Mouse (Mus musculus) embryonic facial prominence, embryonic 10.5 days (tissue): Measurements from ENCODE around the gene Ptprt. TPM values are rescaled to one million over a fixed set of nuclear protein-coding genes. Genes with fewer than 3 reads are reported as not detected.

Experiments
- DNase-seq: peaks from one replicate; pipeline ENCODE4 v3.0.0-alpha.2; 2017; ENCODE audit warnings: low spot score
- H3K27ac ChIP-seq: fragments of 300-500 bp; sonication (generic); replicated peaks from 2 replicates; pipeline ENCODE4 v1.5.1; 2016; ENCODE audit warnings: mild to moderate bottlenecking
- H3K27me3 ChIP-seq: fragments of 300-500 bp; sonication (generic); replicated peaks from 2 replicates; pipeline ENCODE4 v1.6.1; 2016; ENCODE audit warnings: low read depth, mild to moderate bottlenecking; ENCODE audit not compliant: poor library complexity, severe bottlenecking
- H3K36me3 ChIP-seq: fragments of 300-500 bp; sonication (generic); replicated peaks from 2 replicates; pipeline ENCODE4 v1.6.1; 2016; ENCODE audit warnings: mild to moderate bottlenecking, moderate library complexity
- H3K4me1 ChIP-seq: fragments of 300-500 bp; sonication (generic); 2 replicates; pipeline ENCODE4 v1.6.1; 2016
- H3K4me3 ChIP-seq: fragments of 300-500 bp; sonication (generic); 2 replicates; pipeline ENCODE4 v1.5.1; 2016; ENCODE audit warnings: mild to moderate bottlenecking, moderate library complexity
- H3K9me3 ChIP-seq: fragments of 300-500 bp; sonication (generic); 2 replicates; pipeline ENCODE4 v1.6.1; 2016; ENCODE audit warnings: mild to moderate bottlenecking
- WGBS: fragments of 180-500 bp; shearing (Covaris S2); methylation state at CpG from one replicate; pipeline ENCODE4 v1.1.7; 2016; 5-methylcytosine and 5-hydroxymethylcytosine counted together
- polyA plus RNA-seq: library from polyadenylated mRNA; unstranded; fragments of >200 nt; fragmentation: Nextera tagmentation; extraction: Ambion mirVana; gene quantifications from 2 replicates; pipeline ENCODE4 v1.2.1, GENCODE M21; 2016

The Ptprt gene
- polyA plus RNA-seq, 1 experiment from 2014 or later = 0.72 TPM

GRCm38 (mm10) chr2:162654416-162654815, 6.5 kb downstream of the Ptprt start:
- H3K4me3 ChIP-seq = no peak overlapping the region
- no peak overlapping the region for H3K27ac ChIP-seq
- H3K4me1 ChIP-seq = peaks cover 4% of the 10 kb centered on the region; the same call in 1 of the 2 replicates
- no peaks in the 10 kb centered on the region for H3K36me3 ChIP-seq
- WGBS = 93% methylated on average over 4 of the region's 4 CpGs
- H3K9me3 ChIP-seq = no peaks in the 10 kb centered on the region
- peaks cover 47% of the 10 kb centered on the region for H3K27me3 ChIP-seq
- no peak for DNase-seq

GRCm38 (mm10) chr2:162638676-162639075, 22.3 kb downstream of the Ptprt start:
- no peaks in the 10 kb centered on the region for H3K27me3 ChIP-seq
- H3K9me3 ChIP-seq = no peaks in the 10 kb centered on the region
- no peaks in the 10 kb centered on the region for H3K36me3 ChIP-seq
- H3K27ac ChIP-seq = no peak overlapping the region
- H3K4me1 ChIP-seq = peaks cover 5% of the 10 kb centered on the region
- no peak overlapping the region for H3K4me3 ChIP-seq
- no peak for DNase-seq
- 74% methylated on average over 4 of the region's 4 CpGs for WGBS

GRCm38 (mm10) chr2:162637537-162637936, 23.4 kb downstream of the Ptprt start:
- no peaks in the 10 kb centered on the region for H3K9me3 ChIP-seq
- no peaks in the 10 kb centered on the region for H3K27me3 ChIP-seq
- 90% methylated on average over 1 of the region's 1 CpGs for WGBS
- no peak for DNase-seq
- H3K4me3 ChIP-seq = no peak overlapping the region
- H3K4me1 ChIP-seq = peaks cover 5% of the 10 kb centered on the region
- no peak overlapping the region for H3K27ac ChIP-seq
- no peaks in the 10 kb centered on the region for H3K36me3 ChIP-seq

- H3K9me3 ChIP-seq = no peaks in the 10 kb centered on the region
- no peaks in the 10 kb centered on the region for H3K36me3 ChIP-seq
- H3K4me1 ChIP-seq = peaks cover 5% of the 10 kb centered on the region
- no peak overlapping the region for H3K27ac ChIP-seq
- DNase-seq = no peak
- H3K4me3 ChIP-seq = no peak overlapping the region
- H3K27me3 ChIP-seq = no peaks in the 10 kb centered on the region
- WGBS = 43% methylated on average over 9 of the region's 9 CpGs
Observed at GRCm38 (mm10) chr2:162636387-162637009, 24.4 kb downstream of the Ptprt start.

GRCm38 (mm10) chr2:162634901-162635300, 26.0 kb downstream of the Ptprt start:
- H3K27me3 ChIP-seq = no peaks in the 10 kb centered on the region
- 74% methylated on average over 5 of the region's 5 CpGs for WGBS
- no peaks in the 10 kb centered on the region for H3K36me3 ChIP-seq
- peaks cover 5% of the 10 kb centered on the region; the same call in 1 of the 2 replicates for H3K4me1 ChIP-seq
- H3K4me3 ChIP-seq = no peak overlapping the region
- no peak for DNase-seq
- no peaks in the 10 kb centered on the region for H3K9me3 ChIP-seq
- no peak overlapping the region for H3K27ac ChIP-seq

DNA sequence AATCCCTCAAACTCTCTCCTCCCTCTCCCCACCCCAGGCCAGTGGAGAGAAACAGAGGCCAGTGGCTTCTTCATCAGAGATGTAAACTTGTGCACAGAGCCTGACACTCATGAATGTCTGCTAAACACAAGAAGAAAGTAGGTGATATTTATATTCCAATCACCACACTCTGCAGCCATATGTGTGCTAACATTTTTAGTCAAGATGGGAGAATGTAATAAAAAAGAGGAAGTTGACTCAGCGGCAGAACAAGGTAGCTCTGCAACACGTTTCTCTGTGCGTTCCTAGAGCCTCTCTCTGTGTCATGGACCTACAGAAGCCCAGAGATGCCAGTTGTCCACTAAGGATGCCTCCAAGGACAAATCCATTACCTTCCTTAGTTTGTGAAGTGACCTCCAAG, 34.9 kb downstream of the Ptprt start:
- Histone ChIP-seq H3K27me3 (no peaks in the 10 kb centered on the region), H3K4me1 (no peaks in the 10 kb centered on the region), H3K36me3 (no peaks in the 10 kb centered on the region), H3K27ac (no peak overlapping the region), H3K4me3 (no peak overlapping the region), H3K9me3 (no peaks in the 10 kb centered on the region)
- no peak for DNase-seq
- WGBS = 90% methylated on average over 3 of the region's 3 CpGs

- H3K9me3 ChIP-seq = no peaks in the 10 kb centered on the region
- no peaks in the 10 kb centered on the region for H3K27me3 ChIP-seq
- no peak overlapping the region for H3K4me3 ChIP-seq
- H3K27ac ChIP-seq = no peak overlapping the region
- DNase-seq = no peak
- no peaks in the 10 kb centered on the region for H3K4me1 ChIP-seq
- H3K36me3 ChIP-seq = no peaks in the 10 kb centered on the region
- WGBS = 90% methylated on average over 3 of the region's 3 CpGs
Observed at GRCm38 (mm10) chr2:162624707-162625106, 36.2 kb downstream of the Ptprt start.

DNA sequence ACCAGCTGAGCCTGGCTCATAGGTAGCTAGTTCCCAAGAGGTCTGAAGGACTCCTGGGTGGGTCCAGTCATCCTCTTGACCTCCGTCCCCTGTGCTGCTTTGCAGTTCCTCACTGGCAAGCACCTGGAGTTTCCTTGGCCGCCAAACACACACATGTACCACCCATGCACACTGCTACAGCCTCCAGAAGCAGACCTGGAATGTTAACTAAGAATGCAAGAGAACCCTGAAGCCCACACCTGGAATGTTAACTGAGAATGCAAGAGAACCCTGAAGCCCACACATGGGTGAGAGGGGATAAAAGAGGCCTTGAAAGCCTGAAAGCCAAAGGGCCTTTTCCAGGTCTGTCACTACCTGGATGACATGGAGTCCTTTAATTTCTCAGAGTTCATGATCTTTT, 46.7 kb downstream of the Ptprt start:
- Histone ChIP-seq H3K4me1 (no peaks in the 10 kb centered on the region), H3K36me3 (no peaks in the 10 kb centered on the region), H3K27me3 (no peaks in the 10 kb centered on the region), H3K9me3 (no peaks in the 10 kb centered on the region), H3K27ac (no peak overlapping the region), H3K4me3 (no peak overlapping the region)
- no peak for DNase-seq
- WGBS = 89% methylated on average over 2 of the region's 2 CpGs

GRCm38 (mm10) chr2:162613480-162613879, 47.5 kb downstream of the Ptprt start:
- Histone ChIP-seq H3K27ac (no peak overlapping the region), H3K27me3 (no peaks in the 10 kb centered on the region), H3K36me3 (no peaks in the 10 kb centered on the region), H3K9me3 (no peaks in the 10 kb centered on the region), H3K4me3 (no peak overlapping the region), H3K4me1 (no peaks in the 10 kb centered on the region)
- WGBS = 74% methylated on average over 4 of the region's 4 CpGs
- no peak for DNase-seq

DNA sequence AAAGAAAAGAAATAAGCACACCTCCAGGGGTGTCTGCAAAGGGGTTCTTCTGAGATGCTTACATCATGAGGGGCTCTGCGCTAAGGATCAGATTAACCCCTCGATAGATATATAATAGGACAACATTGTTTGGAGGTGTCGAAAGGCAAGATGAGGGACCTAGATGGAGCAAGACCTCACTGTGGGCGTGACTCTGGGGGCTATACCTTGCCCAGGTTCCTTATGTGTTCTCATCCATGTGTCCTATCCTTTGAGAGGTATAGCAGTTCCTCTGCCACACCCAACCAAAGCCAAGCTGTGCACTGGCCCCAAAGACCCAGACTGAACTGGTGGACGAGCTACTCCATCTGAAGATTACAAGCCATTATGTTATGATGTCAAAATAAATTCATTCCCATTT, 58.2 kb downstream of the Ptprt start:
- Histone ChIP-seq H3K4me3 (no peak overlapping the region), H3K27ac (no peak overlapping the region), H3K36me3 (no peaks in the 10 kb centered on the region), H3K9me3 (no peaks in the 10 kb centered on the region), H3K4me1 (no peaks in the 10 kb centered on the region), H3K27me3 (no peaks in the 10 kb centered on the region)
- 88% methylated on average over 5 of the region's 5 CpGs for WGBS
- DNase-seq = no peak

DNA sequence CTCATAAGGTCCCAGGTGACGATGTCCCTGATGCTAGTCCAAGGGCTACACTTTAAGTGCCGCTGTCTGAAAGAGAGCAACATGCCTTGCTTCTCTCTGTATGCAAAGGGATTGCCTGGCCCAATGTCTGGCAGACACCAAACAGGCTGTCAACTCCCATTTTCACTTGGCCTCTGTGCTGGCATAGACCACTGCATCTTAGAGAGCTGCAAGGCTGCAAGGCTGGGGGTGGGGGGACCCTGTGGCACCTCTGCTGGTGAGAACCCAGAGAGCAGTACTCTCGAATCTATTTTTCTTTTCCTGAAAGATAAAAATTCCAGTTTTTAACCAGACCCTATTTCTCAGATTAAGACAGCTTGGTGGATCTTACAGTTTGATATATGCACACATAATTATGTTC, 69.6 kb downstream of the Ptprt start:
- Histone ChIP-seq H3K27ac (no peak overlapping the region), H3K4me3 (no peak overlapping the region), H3K9me3 (no peaks in the 10 kb centered on the region), H3K27me3 (no peaks in the 10 kb centered on the region), H3K4me1 (no peaks in the 10 kb centered on the region), H3K36me3 (no peaks in the 10 kb centered on the region)
- DNase-seq = no peak
- 83% methylated on average over 3 of the region's 3 CpGs for WGBS

DNA sequence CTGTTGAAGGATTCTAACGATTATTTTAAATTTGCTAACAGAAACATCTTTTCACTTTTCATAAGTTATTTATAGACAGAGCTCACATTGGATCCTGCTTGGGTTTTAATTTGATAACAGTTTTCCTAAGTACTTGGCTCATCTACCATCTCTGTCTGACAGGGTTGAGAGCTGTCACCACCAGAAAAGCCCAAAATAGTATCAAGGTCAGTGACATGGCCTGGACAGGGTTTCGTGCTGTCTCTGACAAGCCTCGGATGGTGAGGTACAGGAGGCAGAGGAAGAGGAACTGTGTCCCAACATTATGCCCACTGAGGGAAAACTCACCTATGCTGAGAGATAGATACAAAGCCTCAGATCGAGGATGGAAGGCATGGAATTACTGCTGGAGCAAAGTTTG, 79.3 kb downstream of the Ptprt start:
- no peak for DNase-seq
- no peak overlapping the region for H3K27ac ChIP-seq
- H3K4me1 ChIP-seq = 0 out of 2 replicates have a peak, but pooled peaks cover 5% of the 10 kb centered on the region
- H3K9me3 ChIP-seq = no peaks in the 10 kb centered on the region
- 79% methylated on average over 4 of the region's 4 CpGs for WGBS
- H3K36me3 ChIP-seq = no peaks in the 10 kb centered on the region
- H3K4me3 ChIP-seq = no peak overlapping the region
- H3K27me3 ChIP-seq = no peaks in the 10 kb centered on the region

DNA sequence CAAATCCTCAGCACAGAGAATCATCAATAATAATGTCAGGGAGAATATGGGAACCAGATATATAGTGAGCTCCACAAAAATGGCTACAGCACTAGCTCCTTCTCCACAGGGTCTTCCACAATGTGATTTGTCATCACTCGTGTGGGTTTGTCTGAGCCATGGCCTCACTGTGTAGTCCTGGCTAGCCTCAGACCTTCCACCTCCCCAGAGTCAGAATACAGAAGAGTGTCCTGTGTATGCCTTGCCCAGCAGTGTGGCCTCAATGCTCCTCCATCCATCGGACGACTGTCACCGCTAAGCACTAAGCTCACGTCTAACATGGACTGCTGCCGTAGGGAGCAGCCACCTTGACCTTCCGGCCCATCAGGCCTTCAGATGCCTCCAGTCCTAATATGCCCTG, 83.1 kb downstream of the Ptprt start:
- DNase-seq = no peak
- Histone ChIP-seq H3K9me3 (no peaks in the 10 kb centered on the region), H3K36me3 (no peaks in the 10 kb centered on the region), H3K27me3 (no peaks in the 10 kb centered on the region), H3K27ac (no peak overlapping the region), H3K4me1 (0 out of 2 replicates have a peak, but pooled peaks cover 5% of the 10 kb centered on the region), H3K4me3 (no peak overlapping the region)
- WGBS = 91% methylated on average over 7 of the region's 7 CpGs
